Mouse (Mus musculus) limb, embryonic 14.5 days (tissue): ENCODE data around the gene Msl3. TPM values are rescaled to one million over a fixed set of nuclear protein-coding genes. Genes with fewer than 3 reads are reported as not detected.
A peak's percentile ranks its signal among the peaks of the same experiment; 100 is the strongest.
"Not testable (repeated sequence)": the region's sequence is repeated elsewhere in the genome, so short reads cannot be mapped to it uniquely, and the experiment has no call there.

Experiments used
- ATAC-seq: fragments of 200-750 bp; cut with Nextera tagmentation; 2 replicates; pipeline ENCODE4 v1.8.0; 2017; ENCODE audit warnings: low read depth, moderate number of reproducible peaks, moderate TSS enrichment; ENCODE audit not compliant: low FRiP score
- DNase-seq: peaks from one replicate; pipeline ENCODE4 v3.0.0-alpha.2; 2015; ENCODE audit warnings: low spot score
- H3K27ac ChIP-seq: fragments of 300-500 bp; sonication (generic); replicated peaks from 2 replicates; pipeline ENCODE4 v1.5.1; 2014; ENCODE audit warnings: low read depth, mild to moderate bottlenecking, low read length, moderate library complexity, mixed read lengths
- H3K27me3 ChIP-seq: fragments of 300-500 bp; sonication (generic); 2 replicates; pipeline ENCODE4 v1.6.1; 2014; ENCODE audit warnings: low read length, mixed read lengths; ENCODE audit not compliant: control insufficient read depth, insufficient read depth
- H3K36me3 ChIP-seq: fragments of 300-500 bp; sonication (generic); 2 replicates; pipeline ENCODE4 v1.6.1; 2014; ENCODE audit warnings: mild to moderate bottlenecking, low read length, moderate library complexity, mixed read lengths; ENCODE audit not compliant: control insufficient read depth, insufficient read depth
- H3K4me1 ChIP-seq: fragments of 300-500 bp; sonication (generic); 2 replicates; pipeline ENCODE4 v1.6.1; 2014; ENCODE audit warnings: antibody characterized with exemption, low read length, mixed read lengths; ENCODE audit not compliant: control insufficient read depth, insufficient read depth
- H3K4me2 ChIP-seq: fragments of 300-500 bp; sonication (generic); replicated peaks from 2 replicates; pipeline ENCODE4 v1.6.1; 2014; ENCODE audit warnings: low read depth, mild to moderate bottlenecking, low read length, moderate library complexity; ENCODE audit not compliant: severe bottlenecking
- H3K4me3 ChIP-seq: fragments of 300-500 bp; sonication (generic); replicated peaks from 2 replicates; pipeline ENCODE4 v1.5.1; 2014; ENCODE audit warnings: low read length
- H3K9ac ChIP-seq: fragments of 300-500 bp; sonication (generic); 2 replicates; pipeline ENCODE4 v1.6.1; 2014; ENCODE audit warnings: mild to moderate bottlenecking, low read depth, low read length, moderate library complexity; ENCODE audit not compliant: severe bottlenecking
- H3K9me3 ChIP-seq: fragments of 300-500 bp; sonication (generic); 2 replicates; pipeline ENCODE4 v1.6.1; 2016; ENCODE audit warnings: low read length; ENCODE audit not compliant: control insufficient read depth
- POLR2A ChIP-seq: fragments of 200-500 bp; IDR thresholded peaks from 2 replicates; pipeline ENCODE4 v1.8.0; 2012; ENCODE audit warnings: inconsistent platforms, mild to moderate bottlenecking, moderate library complexity, borderline replicate concordance; ENCODE audit not compliant: insufficient read depth, insufficient read length; ENCODE audit errors: extremely low read depth
- whole genome bisulfite sequencing: fragments of 180-500 bp; shearing (Covaris S2); extraction: QIAGEN DNeasy Blood & Tissue Kit; methylation state at CpG from one replicate; pipeline ENCODE4 v1.1.7; 2014; 5-methylcytosine and 5-hydroxymethylcytosine counted together
- polyA plus RNA-seq, 2 experiments: library from polyadenylated mRNA; depleted of rRNA in 1 of 2; stranded (reverse) in 1 of 2; unstranded in 1 of 2; fragments of >200 nt; fragmentation: Nextera tagmentation in 1 of 2; extraction: Ambion mirVana in 1 of 2; gene quantifications; 2 replicates each; pipeline versions ENCODE4 v1.2.1 to v1.2.3; 2012 to 2014

Msl3 gene
- polyA plus RNA-seq, 2 experiments, result 38.4 to 40.7 TPM

- no peak for ATAC-seq
- Histone ChIP-seq H3K9ac (no peak overlapping the region), H3K27me3 (no peaks in the 10 kb centered on the region), H3K4me3 (no peak overlapping the region), H3K4me2 (no peak overlapping the region), H3K9me3 (no peaks in the 10 kb centered on the region), H3K27ac (no peak overlapping the region), H3K4me1 (no peaks in the 10 kb centered on the region), H3K36me3 (peaks cover 12% of the 10 kb centered on the region)
- no peak for TF ChIP-seq POLR2A
- DNase-seq, result no peak
- WGBS, result 77% methylated on average over 12 of the region's 12 CpGs
Measured at GRCm38 (mm10) chrX:168663982-168664689, 9.6 kb downstream of the Msl3 start.

DNA sequence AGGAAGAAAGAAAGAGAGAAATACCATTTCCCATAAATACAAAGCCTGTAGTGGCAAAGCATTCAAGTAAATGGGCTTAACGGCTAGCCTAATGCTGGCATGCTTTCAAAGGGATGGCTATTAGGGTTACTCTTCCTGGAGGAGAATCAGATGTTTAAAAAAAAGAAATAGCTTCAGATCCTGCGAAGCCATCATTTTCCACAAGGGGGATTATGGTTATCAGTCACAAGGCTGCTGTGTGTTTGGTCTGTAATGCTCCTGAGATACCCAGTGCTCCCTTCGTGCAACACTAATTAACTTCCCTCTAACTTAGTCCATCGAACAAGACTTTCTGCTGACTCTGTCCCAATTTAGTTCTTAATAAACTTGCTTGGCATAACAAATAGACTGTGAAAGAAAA lies 13.5 kb downstream of the Msl3 start:
- Histone ChIP-seq H3K27me3 (no peaks in the 10 kb centered on the region), H3K36me3 (peaks cover 12% of the 10 kb centered on the region), H3K27ac (no peak overlapping the region), H3K9ac (no peak overlapping the region), H3K4me1 (no peaks in the 10 kb centered on the region), H3K9me3 (no peaks in the 10 kb centered on the region), H3K4me3 (no peak overlapping the region), H3K4me2 (no peak overlapping the region)
- ATAC-seq (no peak), DNase-seq (no peak)
- no peak for TF ChIP-seq POLR2A
- 69% methylated on average over 4 of the region's 4 CpGs for WGBS

- WGBS, result 64% methylated on average over 4 of the region's 4 CpGs
- H3K27ac ChIP-seq, H3K4me3 ChIP-seq, H3K36me3 ChIP-seq, H3K27me3 ChIP-seq, H3K4me1 ChIP-seq, H3K9ac ChIP-seq, H3K4me2 ChIP-seq, ATAC-seq, H3K9me3 ChIP-seq: not testable (repeated sequence)
- DNase-seq, result peak; percentile 70
Measured at GRCm38 (mm10) chrX:168659803-168660202, 13.9 kb downstream of the Msl3 start.

DNA sequence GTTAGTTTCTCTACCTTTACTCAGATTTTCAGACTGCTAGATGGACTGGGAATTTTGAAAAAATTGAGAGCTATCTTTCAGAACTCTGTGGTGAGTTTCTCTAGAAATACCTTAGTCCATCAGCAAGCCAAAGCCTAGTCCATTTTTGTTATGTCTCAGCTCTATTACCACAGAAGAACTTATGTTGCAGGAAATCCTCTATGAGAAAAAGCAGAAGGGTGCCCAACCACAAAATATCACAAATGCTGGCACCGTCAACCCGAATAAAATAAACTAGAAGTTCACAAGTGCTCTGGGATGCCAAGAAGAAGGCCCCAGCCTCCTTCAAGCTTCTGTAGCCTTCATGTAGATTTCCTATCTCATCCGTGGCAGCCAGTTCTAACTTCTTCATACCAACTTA lies 14.4 kb downstream of the Msl3 start:
- TF ChIP-seq POLR2A, result no peak
- no peak overlapping the region for H3K27ac ChIP-seq
- 94% methylated on average over 3 of the region's 3 CpGs for WGBS

DNA sequence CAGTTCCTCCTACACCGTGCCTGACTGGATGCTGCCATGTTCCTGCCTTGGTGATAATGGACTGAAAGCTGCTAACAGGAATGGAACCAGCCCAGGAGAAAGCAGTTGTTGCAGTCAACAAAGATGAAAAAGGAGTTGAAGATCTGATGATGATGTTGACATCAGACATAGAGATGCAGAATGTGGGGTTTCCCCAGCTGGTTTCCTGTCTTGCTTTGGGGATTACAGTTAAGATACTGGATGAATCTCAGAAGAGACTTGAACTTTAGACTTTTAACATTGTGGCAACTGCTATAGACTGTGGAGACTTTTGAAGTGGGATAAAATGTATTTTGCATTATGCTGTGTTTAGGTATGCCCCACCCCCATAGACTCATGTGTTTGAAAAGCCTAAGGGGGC lies 15.9 kb downstream of the Msl3 start:
- no peak for ATAC-seq
- H3K27ac ChIP-seq, result no peak overlapping the region
- peaks cover 12% of the 10 kb centered on the region; the same call in 1 of the 2 replicates for H3K36me3 ChIP-seq
- TF ChIP-seq POLR2A, result no peak
- no peak overlapping the region for H3K4me3 ChIP-seq
- no peaks in the 10 kb centered on the region for H3K4me1 ChIP-seq
- no peaks in the 10 kb centered on the region for H3K27me3 ChIP-seq
- H3K9ac ChIP-seq, result no peak overlapping the region
- no peak for DNase-seq
- no peak overlapping the region for H3K4me2 ChIP-seq
- no peaks in the 10 kb centered on the region for H3K9me3 ChIP-seq
- 85% methylated on average over 1 of the region's 1 CpGs for WGBS

More for the DNA sequence above, 14.4 kb downstream of the Msl3 start:
- H3K36me3 ChIP-seq, result peaks cover 13% of the 10 kb centered on the region; the same call in 1 of the 2 replicates
- H3K27me3 ChIP-seq, result no peaks in the 10 kb centered on the region
- ATAC-seq (no peak), DNase-seq (no peak)
- no peak overlapping the region for H3K9ac ChIP-seq
- no peak overlapping the region for H3K4me3 ChIP-seq
- no peaks in the 10 kb centered on the region for H3K9me3 ChIP-seq
- no peaks in the 10 kb centered on the region for H3K4me1 ChIP-seq
- no peak overlapping the region for H3K4me2 ChIP-seq
